Mouse (Mus musculus) intestine, embryonic 15.5 days (tissue): ENCODE data around the gene Gdpgp1. TPM values are rescaled to one million over a fixed set of nuclear protein-coding genes. Genes with fewer than 3 reads are reported as not detected.
A peak's percentile ranks its signal among the peaks of the same experiment; 100 is the strongest.

ENCODE experiments used
- ATAC-seq: fragments of 200-750 bp; cut with Nextera tagmentation; 2 replicates; pipeline ENCODE4 v1.8.0; 2017; ENCODE audit warnings: moderate TSS enrichment, moderate library complexity
- H3K27ac ChIP-seq: fragments of 300-500 bp; sonication (generic); 2 replicates; pipeline ENCODE4 v1.5.1; 2015; ENCODE audit warnings: mild to moderate bottlenecking, inconsistent platforms
- H3K27me3 ChIP-seq: fragments of 300-500 bp; sonication (generic); replicated peaks from 2 replicates; pipeline ENCODE4 v1.6.1; 2015; ENCODE audit warnings: inconsistent platforms
- H3K36me3 ChIP-seq: fragments of 300-500 bp; sonication (generic); 2 replicates; pipeline ENCODE4 v1.6.1; 2015; ENCODE audit warnings: inconsistent platforms
- H3K4me1 ChIP-seq: fragments of 300-500 bp; sonication (generic); replicated peaks from 2 replicates; pipeline ENCODE4 v1.6.1; 2015; ENCODE audit warnings: inconsistent platforms
- H3K4me2 ChIP-seq: fragments of 300-500 bp; sonication (generic); replicated peaks from 2 replicates; pipeline ENCODE4 v1.6.1; 2015; ENCODE audit warnings: mild to moderate bottlenecking, inconsistent platforms
- H3K4me3 ChIP-seq: fragments of 300-500 bp; sonication (generic); replicated peaks from 2 replicates; pipeline ENCODE4 v1.5.1; 2015; ENCODE audit warnings: inconsistent platforms
- H3K9ac ChIP-seq: fragments of 300-500 bp; sonication (generic); 2 replicates; pipeline ENCODE4 v1.6.1; 2015; ENCODE audit warnings: inconsistent platforms
- H3K9me3 ChIP-seq: fragments of 300-500 bp; sonication (generic); 2 replicates; pipeline ENCODE4 v1.6.1; 2016; ENCODE audit warnings: inconsistent platforms
- WGBS: fragments of 180-500 bp; shearing (Covaris S2); methylation state at CpG from one replicate; pipeline ENCODE4 v1.1.7; 2015; 5-methylcytosine and 5-hydroxymethylcytosine counted together
- polyA plus RNA-seq: library from polyadenylated mRNA; unstranded; fragments of >200 nt; fragmentation: Nextera tagmentation; extraction: Ambion mirVana; gene quantifications from 2 replicates; pipeline ENCODE4 v1.2.1, GENCODE M21; 2015

Gene Gdpgp1
- polyA plus RNA-seq, 1 experiment from 2014 or later: 6.5 TPM

- Histone ChIP-seq H3K4me2 (peak overlapping the region; percentile 79), H3K4me1 (peaks cover 11% of the 10 kb centered on the region), H3K4me3 (peak overlapping the region; percentile 78), H3K9ac (peak overlapping the region; percentile 81), H3K36me3 (peaks cover 29% of the 10 kb centered on the region), H3K27ac (peak overlapping the region; percentile 61), H3K27me3 (no peaks in the 10 kb centered on the region), H3K9me3 (0 out of 2 replicates have a peak, but pooled peaks cover under 1% of the 10 kb centered on the region)
- peak; percentile 66 for ATAC-seq
- WGBS: under 1% methylated on average over 23 of the region's 23 CpGs
Measured at GRCm38 (mm10) chr7:80269751-80270255, 37.1 kb downstream of the Gdpgp1 start.

- ATAC-seq: no peak
- H3K9ac ChIP-seq: no peak overlapping the region
- H3K27me3 ChIP-seq: no peaks in the 10 kb centered on the region
- 0 out of 2 replicates have a peak, but pooled peaks cover 5% of the 10 kb centered on the region for H3K9me3 ChIP-seq
- WGBS: 89% methylated on average over 2 of the region's 2 CpGs
- no peak overlapping the region for H3K27ac ChIP-seq
- peaks cover 25% of the 10 kb centered on the region for H3K36me3 ChIP-seq
- peaks cover 8% of the 10 kb centered on the region for H3K4me1 ChIP-seq
- H3K4me2 ChIP-seq: no peak overlapping the region
- no peak overlapping the region for H3K4me3 ChIP-seq
Measured at GRCm38 (mm10) chr7:80273456-80273855, 40.8 kb downstream of the Gdpgp1 start.

GRCm38 (mm10) chr7:80276374-80276773 lies 43.7 kb downstream of the Gdpgp1 start:
- Histone ChIP-seq H3K4me2 (no peak overlapping the region), H3K27ac (no peak overlapping the region), H3K36me3 (peaks cover 30% of the 10 kb centered on the region), H3K27me3 (no peaks in the 10 kb centered on the region), H3K4me3 (no peak overlapping the region), H3K9ac (no peak overlapping the region), H3K9me3 (0 out of 2 replicates have a peak, but pooled peaks cover 5% of the 10 kb centered on the region), H3K4me1 (no peaks in the 10 kb centered on the region)
- WGBS: 88% methylated on average over 4 of the region's 4 CpGs
- ATAC-seq: no peak

- H3K27me3 ChIP-seq: no peaks in the 10 kb centered on the region
- 0 out of 2 replicates have a peak, but pooled peaks cover 2% of the 10 kb centered on the region for H3K4me1 ChIP-seq
- no peak overlapping the region for H3K9ac ChIP-seq
- H3K4me3 ChIP-seq: no peak overlapping the region
- no peak overlapping the region for H3K27ac ChIP-seq
- H3K9me3 ChIP-seq: 0 out of 2 replicates have a peak, but pooled peaks cover 2% of the 10 kb centered on the region
- ATAC-seq: no peak
- peaks cover 29% of the 10 kb centered on the region for H3K36me3 ChIP-seq
- WGBS: 80% methylated on average over 10 of the region's 10 CpGs
- H3K4me2 ChIP-seq: no peak overlapping the region
Measured at GRCm38 (mm10) chr7:80280032-80280431, 47.4 kb downstream of the Gdpgp1 start.

- Histone ChIP-seq H3K4me1 (0 out of 2 replicates have a peak, but pooled peaks cover 2% of the 10 kb centered on the region), H3K27me3 (no peaks in the 10 kb centered on the region), H3K27ac (no peak overlapping the region), H3K9me3 (no peaks in the 10 kb centered on the region), H3K4me3 (no peak overlapping the region), H3K9ac (no peak overlapping the region), H3K4me2 (no peak overlapping the region), H3K36me3 (peaks cover 29% of the 10 kb centered on the region)
- no peak for ATAC-seq
- 92% methylated on average over 2 of the region's 2 CpGs for WGBS
Measured at GRCm38 (mm10) chr7:80280998-80281397, 48.3 kb downstream of the Gdpgp1 start.

GRCm38 (mm10) chr7:80281646-80282045 lies 49.0 kb downstream of the Gdpgp1 start:
- Histone ChIP-seq H3K9me3 (no peaks in the 10 kb centered on the region), H3K27me3 (no peaks in the 10 kb centered on the region), H3K4me1 (0 out of 2 replicates have a peak, but pooled peaks cover 2% of the 10 kb centered on the region), H3K4me2 (no peak overlapping the region), H3K4me3 (no peak overlapping the region), H3K27ac (no peak overlapping the region), H3K36me3 (peaks cover 33% of the 10 kb centered on the region), H3K9ac (no peak overlapping the region)
- 80% methylated on average over 3 of the region's 3 CpGs for WGBS
- no peak for ATAC-seq

GRCm38 (mm10) chr7:80283226-80283918 lies 50.7 kb downstream of the Gdpgp1 start:
- Histone ChIP-seq H3K9ac (no peak overlapping the region), H3K9me3 (no peaks in the 10 kb centered on the region), H3K4me3 (no peak overlapping the region), H3K27me3 (no peaks in the 10 kb centered on the region), H3K27ac (no peak overlapping the region), H3K36me3 (peaks cover 48% of the 10 kb centered on the region), H3K4me1 (0 out of 2 replicates have a peak, but pooled peaks cover 2% of the 10 kb centered on the region), H3K4me2 (no peak overlapping the region)
- 82% methylated on average over 3 of the region's 3 CpGs for WGBS
- ATAC-seq: no peak

GRCm38 (mm10) chr7:80284391-80284790 lies 51.7 kb downstream of the Gdpgp1 start:
- no peaks in the 10 kb centered on the region for H3K27me3 ChIP-seq
- 0 out of 2 replicates have a peak, but pooled peaks cover 2% of the 10 kb centered on the region for H3K4me1 ChIP-seq
- ATAC-seq: no peak
- 87% methylated on average over 5 of the region's 5 CpGs for WGBS
- no peak overlapping the region for H3K9ac ChIP-seq
- H3K9me3 ChIP-seq: no peaks in the 10 kb centered on the region
- H3K36me3 ChIP-seq: peaks cover 46% of the 10 kb centered on the region
- no peak overlapping the region for H3K27ac ChIP-seq
- no peak overlapping the region for H3K4me3 ChIP-seq
- no peak overlapping the region for H3K4me2 ChIP-seq

- Histone ChIP-seq H3K9me3 (no peaks in the 10 kb centered on the region), H3K4me2 (no peak overlapping the region), H3K36me3 (peaks cover 50% of the 10 kb centered on the region), H3K4me3 (no peak overlapping the region), H3K27ac (no peak overlapping the region), H3K27me3 (no peaks in the 10 kb centered on the region), H3K4me1 (0 out of 2 replicates have a peak, but pooled peaks cover 2% of the 10 kb centered on the region), H3K9ac (no peak overlapping the region)
- WGBS: 94% methylated on average over 6 of the region's 6 CpGs
- no peak for ATAC-seq
Measured at GRCm38 (mm10) chr7:80285725-80286124, 53.1 kb downstream of the Gdpgp1 start.

- Histone ChIP-seq H3K9ac (no peak overlapping the region), H3K36me3 (peaks cover 50% of the 10 kb centered on the region)
- WGBS: 80% methylated on average over 10 of the region's 10 CpGs
Measured at GRCm38 (mm10) chr7:80287736-80288135, 55.1 kb downstream of the Gdpgp1 start.

More at GRCm38 (mm10) chr7:80287736-80288135, 55.1 kb downstream of the Gdpgp1 start:
- no peaks in the 10 kb centered on the region for H3K9me3 ChIP-seq
- no peak overlapping the region for H3K27ac ChIP-seq
- H3K4me2 ChIP-seq: no peak overlapping the region
- ATAC-seq: no peak
- H3K4me3 ChIP-seq: no peak overlapping the region
- H3K27me3 ChIP-seq: no peaks in the 10 kb centered on the region
- 0 out of 2 replicates have a peak, but pooled peaks cover 2% of the 10 kb centered on the region for H3K4me1 ChIP-seq
